Mouse (Mus musculus) brain, embryonic 14.5 days (tissue): ENCODE measurements around the gene Cep170b. TPM values are rescaled to one million over a fixed set of nuclear protein-coding genes. Genes with fewer than 3 reads are reported as not detected.

ENCODE experiments used
- DNase-seq: peaks from one replicate; pipeline ENCODE4 v3.0.0-alpha.2; 2011; ENCODE audit warnings: low read depth
- CTCF ChIP-seq: fragments of 200-500 bp; IDR thresholded peaks from 2 replicates; pipeline ENCODE4 v1.5.1; 2012; ENCODE audit warnings: inconsistent platforms, mild to moderate bottlenecking, moderate library complexity, borderline replicate concordance; ENCODE audit not compliant: insufficient read depth, insufficient read length; ENCODE audit errors: extremely low read depth
- POLR2A ChIP-seq: fragments of 200-500 bp; IDR thresholded peaks from 2 replicates; pipeline ENCODE4 v1.6.1; 2012; ENCODE audit warnings: mild to moderate bottlenecking, inconsistent platforms, borderline replicate concordance; ENCODE audit not compliant: poor library complexity, insufficient read depth, insufficient read length, severe bottlenecking; ENCODE audit errors: extremely low read depth
- polyA plus RNA-seq: library from polyadenylated mRNA; depleted of rRNA; stranded (reverse); fragments of >200 nt; gene quantifications from 2 replicates; pipeline ENCODE4 v1.2.3, GENCODE M21; 2012

Gene Cep170b
- polyA plus RNA-seq, 1 experiment, result 82.9 TPM

DNA sequence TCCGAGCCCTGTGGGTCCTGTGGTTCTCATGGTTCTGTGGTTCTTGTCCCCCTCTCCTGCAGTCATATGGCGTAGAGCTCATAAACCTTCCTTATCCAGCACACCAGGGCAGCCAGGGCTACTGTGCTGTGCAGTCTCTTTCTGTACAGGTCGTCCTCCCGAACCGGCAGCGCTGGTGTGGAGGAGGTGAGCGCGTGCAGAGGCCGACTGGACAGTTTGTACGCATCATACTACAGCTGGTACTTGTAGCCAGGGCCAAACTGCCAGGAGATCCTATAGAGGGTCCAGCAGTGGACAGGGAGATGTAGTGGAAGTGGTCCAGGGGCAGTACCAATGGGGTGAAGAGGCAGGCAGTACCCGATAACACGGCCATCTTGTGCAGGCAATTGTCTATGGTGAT, 30.7 kb downstream of the Cep170b start:
- no peak for DNase-seq
- no peak for TF ChIP-seq CTCF
- TF ChIP-seq POLR2A, result no peak

- TF ChIP-seq CTCF (no peak), POLR2A (no peak)
- DNase-seq, result no peak
These were observed 32.1 kb downstream of the Cep170b start for GRCm38 (mm10) chr12:112752399-112752798.

DNA sequence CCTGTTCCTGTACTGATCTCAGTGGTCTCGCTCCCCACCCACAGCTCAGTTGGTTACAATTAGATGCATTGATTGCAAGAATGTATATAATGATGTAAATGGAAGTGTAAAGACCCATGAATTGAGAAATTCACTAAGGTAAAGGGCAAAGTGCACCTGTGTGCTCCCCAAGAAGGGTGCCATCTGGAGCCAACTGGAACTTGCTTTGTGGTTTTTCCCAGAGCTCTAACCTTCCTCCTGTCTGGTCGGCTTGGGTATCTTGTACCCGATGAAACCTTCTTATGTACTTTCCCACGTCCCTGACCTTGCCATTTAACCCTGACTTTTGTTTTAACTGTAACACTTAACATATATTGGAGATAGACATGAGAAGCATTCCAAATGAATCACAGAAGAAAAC, 35.6 kb downstream of the Cep170b start:
- TF ChIP-seq CTCF (no peak), POLR2A (no peak)
- DNase-seq, result no peak

GRCm38 (mm10) chr12:112757896-112758295, 37.6 kb downstream of the Cep170b start:
- DNase-seq, result no peak
- TF ChIP-seq CTCF, result no peak
- no peak for TF ChIP-seq POLR2A

- TF ChIP-seq POLR2A (no peak), CTCF (no peak)
- DNase-seq, result no peak
These were observed 39.2 kb downstream of the Cep170b start for GRCm38 (mm10) chr12:112759471-112759870.

- TF ChIP-seq POLR2A (no peak), CTCF (no peak)
- no peak for DNase-seq
These were observed 40.1 kb downstream of the Cep170b start, which contains the start of gene Pld4 for GRCm38 (mm10) chr12:112760154-112760926. TSS of gene Pld4 (plus strand) at chr12:112760655.

DNA sequence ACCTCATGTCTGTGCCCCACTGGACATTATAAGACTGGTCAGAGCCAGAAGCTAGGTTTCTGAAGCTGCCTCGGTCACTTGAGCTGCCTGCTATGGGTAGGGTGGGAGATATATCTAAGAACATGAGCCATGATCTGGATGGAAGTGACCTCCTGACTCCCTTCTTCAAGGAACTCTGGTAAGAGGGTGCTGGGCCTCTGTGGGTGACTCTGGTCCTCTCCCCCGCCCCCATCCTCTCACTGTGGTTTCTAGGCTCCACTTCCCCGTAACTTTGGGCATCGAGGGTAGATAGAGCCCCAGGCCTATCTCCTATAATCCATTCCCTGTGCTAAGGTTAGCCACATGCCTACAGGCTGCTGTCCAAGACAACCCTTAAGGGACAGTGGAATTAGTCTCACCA, 41.2 kb downstream of the Cep170b start:
- DNase-seq, result no peak
- TF ChIP-seq POLR2A (no peak), CTCF (no peak)

DNA sequence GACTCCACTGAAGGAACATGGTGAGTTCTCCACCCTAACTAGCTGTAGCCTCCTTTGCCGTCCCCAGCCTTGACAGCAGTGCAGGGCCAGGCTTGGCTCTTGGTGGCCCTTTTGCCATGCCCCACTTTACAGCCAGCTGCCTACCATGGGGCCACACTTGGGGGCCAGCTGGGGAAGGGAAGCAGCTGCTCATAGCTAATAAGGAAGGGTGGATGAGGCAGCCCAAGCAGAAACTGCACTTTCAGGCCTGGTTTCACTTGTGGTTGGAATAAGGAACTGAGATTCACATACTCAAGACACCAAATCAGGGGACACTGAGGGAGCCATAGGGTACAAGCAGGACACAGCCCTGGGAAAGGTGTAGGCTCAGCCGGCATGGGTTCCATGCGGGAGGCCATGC, 41.8 kb downstream of the Cep170b start:
- TF ChIP-seq POLR2A, result no peak
- no peak for TF ChIP-seq CTCF
- no peak for DNase-seq

DNA sequence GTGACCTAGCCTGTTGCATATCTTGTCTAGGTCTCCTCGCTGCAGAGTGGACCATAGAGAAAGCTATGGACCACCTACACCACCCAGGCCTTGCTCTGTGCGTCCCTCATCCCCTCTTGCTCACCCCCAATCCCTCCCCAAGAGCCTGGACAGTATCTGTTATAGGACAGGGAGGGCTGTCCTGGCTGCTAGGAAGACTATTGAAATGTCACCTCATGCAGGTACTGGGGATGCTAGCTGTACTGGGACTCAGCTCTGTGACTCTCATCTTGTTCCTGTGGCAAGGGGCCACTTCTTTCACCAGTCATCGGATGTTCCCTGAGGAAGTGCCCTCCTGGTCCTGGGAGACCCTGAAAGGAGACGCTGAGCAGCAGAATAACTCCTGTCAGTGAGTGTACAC, 42.9 kb downstream of the Cep170b start:
- TF ChIP-seq POLR2A (no peak), CTCF (no peak)
- no peak for DNase-seq

GRCm38 (mm10) chr12:112764141-112764540, 43.9 kb downstream of the Cep170b start:
- no peak for DNase-seq
- no peak for TF ChIP-seq CTCF
- TF ChIP-seq POLR2A, result no peak

DNA sequence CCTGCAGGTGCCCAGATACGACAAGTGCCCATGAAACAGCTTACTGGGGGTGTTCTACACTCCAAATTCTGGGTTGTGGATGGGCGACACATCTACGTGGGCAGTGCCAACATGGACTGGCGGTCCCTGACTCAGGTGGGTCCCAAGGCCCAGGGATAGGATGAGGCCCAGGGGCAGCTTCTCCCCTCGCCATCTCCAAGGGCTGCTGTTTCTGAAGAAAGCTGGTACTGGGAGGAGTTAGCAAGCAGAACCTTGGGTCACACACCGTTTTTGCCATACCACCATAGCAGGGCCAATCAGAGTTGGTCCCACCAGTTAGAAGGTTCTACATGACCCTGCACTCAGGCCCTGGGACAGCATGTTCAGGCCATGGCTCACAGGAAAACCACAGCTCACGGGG, 44.7 kb downstream of the Cep170b start:
- no peak for DNase-seq
- TF ChIP-seq CTCF, result no peak
- TF ChIP-seq POLR2A, result no peak

- TF ChIP-seq CTCF, result no peak
- no peak for TF ChIP-seq POLR2A
- DNase-seq, result no peak
These were observed 46.3 kb downstream of the Cep170b start for GRCm38 (mm10) chr12:112766586-112766985.

DNA sequence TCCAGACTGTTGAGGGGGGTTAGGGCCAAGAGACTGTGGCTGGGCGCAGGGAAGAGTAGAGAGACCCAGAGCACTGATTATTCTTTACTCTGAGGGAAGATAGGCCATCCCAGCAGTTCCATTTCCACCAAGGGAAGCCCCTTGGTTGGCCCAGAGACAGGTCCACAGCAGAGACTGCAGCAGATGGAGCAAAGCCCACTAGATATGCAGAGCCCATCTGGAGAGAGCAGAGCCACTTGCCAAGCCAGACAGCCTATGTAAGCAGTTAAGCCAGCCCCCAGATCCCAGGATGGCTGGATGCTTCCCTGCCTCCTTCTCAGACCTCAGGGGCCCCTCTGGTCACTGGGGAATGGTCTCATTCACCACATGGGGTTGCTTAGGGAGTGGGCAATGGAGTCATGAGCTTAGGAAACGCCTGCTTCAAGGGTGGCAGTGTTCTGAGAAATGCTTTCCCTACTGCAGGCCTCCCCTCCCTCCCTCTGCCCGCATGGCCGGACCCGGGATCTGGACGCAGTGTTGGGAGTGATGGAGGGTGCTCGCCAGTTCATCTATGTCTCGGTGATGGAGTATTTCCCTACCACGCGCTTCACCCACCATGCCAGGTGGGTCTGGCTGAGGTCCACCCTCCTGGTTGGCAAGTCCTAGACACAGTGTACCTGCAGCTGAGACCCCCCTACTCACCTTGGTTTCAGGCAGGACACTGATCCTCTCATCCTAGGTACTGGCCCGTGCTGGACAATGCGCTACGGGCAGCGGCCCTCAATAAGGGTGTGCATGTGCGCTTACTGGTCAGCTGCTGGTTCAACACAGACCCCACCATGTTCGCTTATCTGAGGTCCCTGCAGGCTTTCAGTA, 47.0 kb downstream of the Cep170b start:
- DNase-seq, result no peak
- no peak for TF ChIP-seq POLR2A
- TF ChIP-seq CTCF, result no peak
